Mouse (Mus musculus): ENCODE data around the gene Mgat4d.
"Not testable (repeated sequence)": the region's sequence is repeated elsewhere in the genome, so short reads cannot be mapped to it uniquely, and the experiment has no call there.

Mgat4d gene

GRCm38 (mm10) chr8:83348263-83348662, at the start of gene Mgat4d:
Gene Mgat4d, plus strand, starts transcription at chr8:83348471.
- no peak for DNase-seq (ENCODE audit: low read depth)

- DNase-seq (ENCODE audit: low read depth) = peak; percentile 12
These were observed 48.1 kb upstream of the Mgat4d start for GRCm38 (mm10) chr8:83300135-83300534.

- no peak for DNase-seq (ENCODE audit: low read depth)
These were observed 43.3 kb upstream of the Mgat4d start for GRCm38 (mm10) chr8:83304946-83305345.

- DNase-seq (ENCODE audit: low read depth) = no peak
These were observed 38.4 kb upstream of the Mgat4d start for GRCm38 (mm10) chr8:83309836-83310235.

- DNase-seq (ENCODE audit: low read depth) = not testable (repeated sequence)
These were observed 33.2 kb upstream of the Mgat4d start for GRCm38 (mm10) chr8:83315084-83315483.

GRCm38 (mm10) chr8:83315691-83316090, 32.6 kb upstream of the Mgat4d start:
- DNase-seq (ENCODE audit: low read depth) = no peak

- DNase-seq (ENCODE audit: low read depth) = no peak
These were observed 27.7 kb upstream of the Mgat4d start for GRCm38 (mm10) chr8:83320543-83320942.

GRCm38 (mm10) chr8:83322374-83322773, 25.9 kb upstream of the Mgat4d start:
- DNase-seq (ENCODE audit: low read depth) = no peak

GRCm38 (mm10) chr8:83323056-83323455, 25.2 kb upstream of the Mgat4d start:
- no peak for DNase-seq (ENCODE audit: low read depth)

GRCm38 (mm10) chr8:83327889-83328288, 20.4 kb upstream of the Mgat4d start:
- DNase-seq (ENCODE audit: low read depth) = no peak

- DNase-seq (ENCODE audit: low read depth) = no peak
These were observed 16.7 kb upstream of the Mgat4d start for GRCm38 (mm10) chr8:83331567-83331898.

- peak; percentile 95 for DNase-seq (ENCODE audit: low read depth)
These were observed 16.2 kb upstream of the Mgat4d start, which contains the start of gene Elmod2 for GRCm38 (mm10) chr8:83331899-83332697. Gene Elmod2, minus strand, starts transcription at chr8:83332486.

GRCm38 (mm10) chr8:83332864-83333263, 15.4 kb upstream of the Mgat4d start:
- DNase-seq (ENCODE audit: low read depth) = no peak

- no peak for DNase-seq (ENCODE audit: low read depth)
These were observed 6.2 kb upstream of the Mgat4d start for GRCm38 (mm10) chr8:83342076-83342475.

GRCm38 (mm10) chr8:83342693-83343092, 5.6 kb upstream of the Mgat4d start:
- peak; percentile 24 for DNase-seq (ENCODE audit: low read depth)

- DNase-seq (ENCODE audit: low read depth) = no peak
These were observed 3.0 kb downstream of the Mgat4d start for GRCm38 (mm10) chr8:83351315-83351714.

- DNase-seq (ENCODE audit: low read depth) = no peak
These were observed 15.0 kb downstream of the Mgat4d start for GRCm38 (mm10) chr8:83363156-83363769.

- no peak for DNase-seq (ENCODE audit: low read depth)
These were observed 29.0 kb downstream of the Mgat4d start for GRCm38 (mm10) chr8:83377231-83377630.

GRCm38 (mm10) chr8:83380141-83380540, 31.9 kb downstream of the Mgat4d start:
- DNase-seq (ENCODE audit: low read depth) = no peak

- no peak for DNase-seq (ENCODE audit: low read depth)
These were observed 32.7 kb downstream of the Mgat4d start for GRCm38 (mm10) chr8:83381016-83381415.

GRCm38 (mm10) chr8:83382850-83383249, 34.6 kb downstream of the Mgat4d start:
- no peak for DNase-seq (ENCODE audit: low read depth)

GRCm38 (mm10) chr8:83389316-83390005, 41.2 kb downstream of the Mgat4d start, which contains the start of gene Clgn:
Gene Clgn, plus strand, starts transcription at chr8:83389867.
- peak; percentile 8 for DNase-seq (ENCODE audit: low read depth)

All from naive thymus-derived CD4-positive, alpha-beta T cell, adult 2 months (primary cell).